Mouse (Mus musculus) forebrain, embryonic 16.5 days (tissue): ENCODE data around the gene Sbk2. TPM values are rescaled to one million over a fixed set of nuclear protein-coding genes. Genes with fewer than 3 reads are reported as not detected.
"Not testable (repeated sequence)": the region's sequence is repeated elsewhere in the genome, so short reads cannot be mapped to it uniquely, and the experiment has no call there.

Source experiments
- ATAC-seq: fragments of 200-750 bp; cut with Nextera tagmentation; 2 replicates; pipeline ENCODE4 v1.8.0; 2017; ENCODE audit warnings: mild to moderate bottlenecking, moderate library complexity
- H3K27ac ChIP-seq: fragments of 300-500 bp; sonication (generic); 2 replicates; pipeline ENCODE4 v1.5.1; 2014; ENCODE audit warnings: low read length, control low read depth
- H3K27me3 ChIP-seq: fragments of 300-500 bp; sonication (generic); replicated peaks from 2 replicates; pipeline ENCODE4 v1.6.1; 2014; ENCODE audit warnings: low read length; ENCODE audit not compliant: control insufficient read depth, insufficient read depth
- H3K36me3 ChIP-seq: fragments of 300-500 bp; sonication (generic); 2 replicates; pipeline ENCODE4 v1.6.1; 2014; ENCODE audit not compliant: control insufficient read depth, insufficient read depth
- H3K4me1 ChIP-seq: fragments of 300-500 bp; sonication (generic); replicated peaks from 2 replicates; pipeline ENCODE4 v1.6.1; 2014; ENCODE audit warnings: low read length; ENCODE audit not compliant: control insufficient read depth, insufficient read depth
- H3K4me2 ChIP-seq: fragments of 300-500 bp; sonication (generic); 2 replicates; pipeline ENCODE4 v1.6.1; 2014; ENCODE audit warnings: mild to moderate bottlenecking, low read length, control low read depth
- H3K4me3 ChIP-seq: fragments of 300-500 bp; sonication (generic); replicated peaks from 2 replicates; pipeline ENCODE4 v1.5.1; 2014; ENCODE audit warnings: mild to moderate bottlenecking, low read length, control low read depth
- H3K9ac ChIP-seq: fragments of 300-500 bp; sonication (generic); replicated peaks from 2 replicates; pipeline ENCODE4 v1.6.1; 2014; ENCODE audit warnings: low read depth, low read length, control low read depth
- H3K9me3 ChIP-seq: fragments of 300-500 bp; sonication (generic); 2 replicates; pipeline ENCODE4 v1.6.1; 2016; ENCODE audit warnings: low read length; ENCODE audit not compliant: control insufficient read depth
- WGBS: fragments of 180-500 bp; shearing (Covaris S2); extraction: QIAGEN DNeasy Blood & Tissue Kit; methylation state at CpG from one replicate; pipeline ENCODE4 v1.1.7; 2014; 5-methylcytosine and 5-hydroxymethylcytosine counted together
- polyA plus RNA-seq: library from polyadenylated mRNA; unstranded; fragments of >200 nt; fragmentation: Nextera tagmentation; extraction: Ambion mirVana; gene quantifications from 2 replicates; pipeline ENCODE4 v1.2.1, GENCODE M21; 2015

Sbk2 gene
- not detected in 2 replicates for polyA plus RNA-seq

DNA sequence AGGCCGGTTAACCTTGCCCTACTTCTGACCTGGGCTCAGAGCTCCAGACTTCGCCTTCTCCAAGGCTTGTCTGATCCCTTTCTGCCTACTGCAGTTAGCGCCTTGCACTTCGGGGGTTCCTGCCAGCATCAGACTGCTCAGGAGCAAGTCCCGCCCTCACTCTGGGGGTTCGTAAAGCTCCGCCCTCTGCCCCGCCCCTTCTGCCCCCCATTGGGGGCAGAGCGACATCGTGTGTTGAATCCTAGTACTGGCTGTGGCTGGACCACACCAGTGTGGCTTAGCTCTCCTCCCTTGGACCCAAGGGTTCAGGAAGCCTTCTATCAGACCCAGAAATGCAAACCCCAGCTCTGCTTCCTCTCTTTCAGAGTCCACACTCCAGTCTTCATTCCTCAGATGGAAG is at the start of gene Sbk2:
TSS of gene Sbk2 (minus strand) at position 135 of the 400 bp plus-strand sequence.
- no peak within 1 kb of the TSS for H3K4me2 ChIP-seq
- H3K4me3 ChIP-seq, result no peak within 1 kb of the TSS
- H3K36me3 ChIP-seq, result no peaks in the 10 kb centered on the region
- H3K27me3 ChIP-seq, result no peaks in the 10 kb centered on the region
- 8% methylated on average over 10 of the region's 10 CpGs for WGBS
- no peak within 1 kb of the TSS for H3K27ac ChIP-seq
- peak; percentile 80 for ATAC-seq
- H3K9ac ChIP-seq, result no peak within 1 kb of the TSS
- H3K9me3 ChIP-seq, result no peaks in the 10 kb centered on the region
- no peaks in the 10 kb centered on the region for H3K4me1 ChIP-seq

- 91% methylated on average over 27 of the region's 27 CpGs for WGBS
- H3K36me3 ChIP-seq, result peaks cover 36% of the 10 kb centered on the region
- H3K27ac ChIP-seq, result no peak overlapping the region
- H3K9ac ChIP-seq, result no peak overlapping the region
- H3K9me3 ChIP-seq, result no peaks in the 10 kb centered on the region
- no peak overlapping the region for H3K4me3 ChIP-seq
- no peak for ATAC-seq
- H3K27me3 ChIP-seq, result no peaks in the 10 kb centered on the region
- H3K4me1 ChIP-seq, result peaks cover 12% of the 10 kb centered on the region
- H3K4me2 ChIP-seq, result no peak overlapping the region
Measured at GRCm38 (mm10) chr7:5012681-5013513, 48.7 kb upstream of the Sbk2 start.

GRCm38 (mm10) chr7:5008229-5008628 is 44.0 kb upstream of the Sbk2 start:
- Histone ChIP-seq H3K4me1 (0 out of 2 replicates have a peak, but pooled peaks cover 2% of the 10 kb centered on the region), H3K9me3 (no peaks in the 10 kb centered on the region), H3K27me3 (no peaks in the 10 kb centered on the region), H3K36me3 (peaks cover 50% of the 10 kb centered on the region), H3K4me3 (no peak overlapping the region), H3K4me2 (no peak overlapping the region), H3K9ac (no peak overlapping the region), H3K27ac (no peak overlapping the region)
- 96% methylated on average over 26 of the region's 26 CpGs for WGBS
- no peak for ATAC-seq

GRCm38 (mm10) chr7:5002876-5003275 is 38.7 kb upstream of the Sbk2 start:
- not testable (repeated sequence) for H3K4me3 ChIP-seq, H3K9me3 ChIP-seq, H3K9ac ChIP-seq, H3K4me2 ChIP-seq, H3K4me1 ChIP-seq, H3K27ac ChIP-seq, ATAC-seq, H3K27me3 ChIP-seq
- peaks cover 13% of the 10 kb centered on the region for H3K36me3 ChIP-seq
- WGBS, result 59% methylated on average over 8 of the region's 8 CpGs

DNA sequence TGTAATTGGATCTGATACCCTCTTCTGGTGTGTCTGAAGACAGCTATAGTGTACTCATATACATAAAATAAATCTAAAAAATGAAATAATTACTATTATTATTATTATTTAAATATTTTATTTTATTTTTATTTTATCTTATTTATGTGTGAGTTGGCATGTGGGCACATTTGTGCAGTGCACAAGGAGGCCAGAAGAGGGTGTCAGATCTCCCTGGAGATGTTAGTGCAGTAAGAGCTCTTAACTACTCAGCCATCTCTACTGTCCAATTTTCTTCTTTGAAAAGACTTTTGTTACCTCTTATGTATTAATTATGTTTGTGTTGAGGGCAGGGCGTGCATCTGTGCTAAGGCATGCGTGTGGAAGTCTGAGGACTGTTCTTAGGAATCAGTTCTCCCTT is 35.7 kb upstream of the Sbk2 start:
- no peak overlapping the region for H3K4me2 ChIP-seq
- no peak overlapping the region for H3K9ac ChIP-seq
- H3K27me3 ChIP-seq, result no peaks in the 10 kb centered on the region
- no peaks in the 10 kb centered on the region for H3K9me3 ChIP-seq
- ATAC-seq, result no peak
- H3K27ac ChIP-seq, result no peak overlapping the region
- peaks cover 17% of the 10 kb centered on the region for H3K4me1 ChIP-seq
- H3K36me3 ChIP-seq, result no peaks in the 10 kb centered on the region
- H3K4me3 ChIP-seq, result no peak overlapping the region
- WGBS, result 64% methylated on average over 2 of the region's 2 CpGs

DNA sequence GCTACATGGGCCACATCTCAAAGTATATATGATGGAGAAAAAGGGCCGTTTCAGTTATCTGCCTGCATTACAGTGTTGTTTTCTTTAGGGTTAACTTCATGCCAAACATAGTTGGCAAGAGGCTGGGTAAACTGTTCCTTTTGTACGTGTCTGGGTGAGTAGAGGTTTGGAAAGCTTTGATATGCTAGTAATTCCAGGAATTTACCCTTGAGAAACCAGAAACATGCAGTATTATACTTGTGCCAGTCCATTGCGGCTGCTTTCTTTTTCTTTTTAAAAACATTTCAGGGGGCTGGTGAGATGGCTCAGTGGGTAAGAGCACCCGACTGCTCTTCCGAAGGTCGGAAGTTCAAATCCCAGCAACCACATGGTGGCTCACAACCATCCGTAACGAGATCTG is 32.7 kb upstream of the Sbk2 start:
- ATAC-seq, result no peak
- Histone ChIP-seq H3K9me3 (no peaks in the 10 kb centered on the region), H3K27ac (no peak overlapping the region), H3K4me2 (peak overlapping the region; percentile 90), H3K27me3 (no peaks in the 10 kb centered on the region), H3K4me1 (peaks cover 39% of the 10 kb centered on the region), H3K36me3 (peaks cover 14% of the 10 kb centered on the region), H3K9ac (peak overlapping the region; percentile 73), H3K4me3 (peak overlapping the region; percentile 55)
- WGBS, result 66% methylated on average over 6 of the region's 8 CpGs

DNA sequence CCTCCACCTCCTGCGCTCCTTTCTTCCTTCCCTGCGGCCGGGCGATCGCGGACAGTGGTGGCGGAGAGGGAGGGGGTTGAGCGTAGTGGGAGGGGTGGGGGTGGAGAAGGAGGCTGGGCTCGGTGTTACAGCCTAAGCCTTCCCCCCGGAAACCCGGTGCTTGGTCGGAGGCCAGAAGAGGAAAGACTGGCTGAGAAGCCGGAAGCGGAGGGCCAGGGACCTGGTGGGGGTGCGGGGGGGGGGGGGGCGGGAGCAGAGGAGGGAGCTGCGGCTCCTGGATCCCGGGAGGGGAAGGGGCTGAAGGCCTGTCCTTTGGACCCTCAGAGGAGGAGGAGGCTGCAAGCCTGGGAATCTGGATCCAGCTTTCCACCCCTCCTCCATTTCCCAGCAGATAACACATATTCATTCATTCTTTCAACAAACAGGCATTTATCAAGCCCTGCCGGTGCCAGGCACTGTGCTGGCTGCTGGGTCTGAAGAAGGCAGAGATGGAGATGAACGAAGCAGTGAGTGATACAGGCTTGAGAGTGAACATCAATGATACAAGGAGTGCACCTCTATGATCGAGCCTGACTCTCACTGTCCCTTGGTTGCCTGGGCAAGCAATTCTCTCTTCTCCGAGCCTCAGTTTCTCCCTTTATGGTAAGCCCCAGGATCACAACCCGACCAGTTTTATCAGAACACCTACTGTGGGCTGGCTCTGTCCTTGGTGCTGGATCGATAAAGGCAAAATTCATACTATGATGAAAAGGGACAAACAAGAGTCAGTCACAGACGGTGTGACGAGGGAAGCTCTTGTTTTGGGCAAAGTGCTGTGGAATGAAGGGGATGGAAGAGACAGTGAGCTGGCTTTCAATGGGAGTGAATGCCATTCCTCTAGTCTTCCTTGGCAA is 32.0 kb upstream of the Sbk2 start, which contains the start of gene Zfp579:
TSS of gene Zfp579 (minus strand) at position 156 of the 893 bp plus-strand sequence.
- H3K4me3 ChIP-seq, result peak within 1 kb of the TSS; percentile 55
- peak within 1 kb of the TSS; percentile 73 for H3K9ac ChIP-seq
- H3K4me2 ChIP-seq, result peak within 1 kb of the TSS; percentile 90
- no peaks in the 10 kb centered on the region for H3K27me3 ChIP-seq
- ATAC-seq, result peak; percentile 84
- peaks cover 21% of the 10 kb centered on the region for H3K36me3 ChIP-seq
- WGBS, result 3% methylated on average over 22 of the region's 26 CpGs
- H3K4me1 ChIP-seq, result peaks cover 39% of the 10 kb centered on the region
- no peaks in the 10 kb centered on the region for H3K9me3 ChIP-seq
- H3K27ac ChIP-seq, result peak within 1 kb of the TSS; percentile 82

DNA sequence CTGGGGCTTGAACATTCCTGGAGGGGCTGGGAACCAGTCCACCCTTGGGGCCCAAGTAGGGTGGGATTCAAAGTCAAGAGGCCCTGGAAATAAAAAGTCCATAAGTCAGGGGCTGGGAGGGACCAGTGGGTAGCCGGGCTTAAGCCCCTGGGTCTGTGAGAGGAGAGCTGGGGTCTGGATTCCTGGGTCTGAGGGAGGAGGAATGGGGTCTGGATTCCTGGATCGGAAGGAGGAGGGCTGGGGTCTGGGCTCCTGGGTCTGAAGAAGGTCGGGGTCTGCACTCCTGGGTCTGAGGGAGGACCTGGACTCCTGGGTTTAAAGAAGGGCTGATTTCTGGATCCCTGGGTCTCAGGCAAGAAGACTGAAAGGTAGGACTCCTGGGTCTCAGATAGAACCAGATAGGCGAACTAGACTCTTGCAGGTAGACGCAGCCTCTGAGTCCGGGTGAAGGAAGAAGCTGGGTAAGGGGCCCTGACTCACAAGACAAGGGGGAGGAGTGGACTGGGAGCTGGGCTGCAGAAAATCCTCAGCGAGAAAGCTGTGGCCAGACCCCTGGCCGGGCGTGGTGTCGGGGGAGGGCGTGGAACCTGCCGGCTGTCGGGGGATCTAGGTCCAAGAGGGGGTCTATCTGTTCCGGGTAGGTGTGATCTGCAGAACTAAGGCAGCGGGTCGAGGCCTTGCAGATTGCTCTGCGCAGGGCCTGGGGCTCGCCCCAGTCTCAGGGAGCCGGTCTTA is 31.2 kb upstream of the Sbk2 start:
- Histone ChIP-seq H3K4me3 (peak overlapping the region; percentile 55), H3K4me1 (peaks cover 39% of the 10 kb centered on the region), H3K9me3 (no peaks in the 10 kb centered on the region), H3K36me3 (peaks cover 21% of the 10 kb centered on the region), H3K4me2 (peak overlapping the region; percentile 90), H3K9ac (peak overlapping the region; percentile 73), H3K27me3 (no peaks in the 10 kb centered on the region), H3K27ac (peak overlapping the region; percentile 33)
- ATAC-seq, result peak; percentile 2
- WGBS, result 4% methylated on average over 19 of the region's 19 CpGs
